Mouse (Mus musculus) gastrocnemius, adult 8-10 months (tissue): Measurements from ENCODE around the gene Psmc1. TPM values are rescaled to one million over a fixed set of nuclear protein-coding genes. Genes with fewer than 3 reads are reported as not detected.

Experiments
- DNase-seq, 2 experiments: peaks; one replicate each; pipeline ENCODE4 v3.0.0; 2022; ENCODE audit warnings: low spot score in 2 of 2
- total RNA-seq, 4 experiments: library from RNA; stranded (reverse); gene quantifications; 2 replicates each; pipeline ENCODE4 v1.2.4; 2022

Psmc1 gene
- total RNA-seq, 4 experiments from 2014 or later = 142 to 173 (median 149) TPM

- DNase-seq = no peak
Measured at GRCm38 (mm10) chr12:100124913-100125798, 15.2 kb downstream of the Psmc1 start.

DNA sequence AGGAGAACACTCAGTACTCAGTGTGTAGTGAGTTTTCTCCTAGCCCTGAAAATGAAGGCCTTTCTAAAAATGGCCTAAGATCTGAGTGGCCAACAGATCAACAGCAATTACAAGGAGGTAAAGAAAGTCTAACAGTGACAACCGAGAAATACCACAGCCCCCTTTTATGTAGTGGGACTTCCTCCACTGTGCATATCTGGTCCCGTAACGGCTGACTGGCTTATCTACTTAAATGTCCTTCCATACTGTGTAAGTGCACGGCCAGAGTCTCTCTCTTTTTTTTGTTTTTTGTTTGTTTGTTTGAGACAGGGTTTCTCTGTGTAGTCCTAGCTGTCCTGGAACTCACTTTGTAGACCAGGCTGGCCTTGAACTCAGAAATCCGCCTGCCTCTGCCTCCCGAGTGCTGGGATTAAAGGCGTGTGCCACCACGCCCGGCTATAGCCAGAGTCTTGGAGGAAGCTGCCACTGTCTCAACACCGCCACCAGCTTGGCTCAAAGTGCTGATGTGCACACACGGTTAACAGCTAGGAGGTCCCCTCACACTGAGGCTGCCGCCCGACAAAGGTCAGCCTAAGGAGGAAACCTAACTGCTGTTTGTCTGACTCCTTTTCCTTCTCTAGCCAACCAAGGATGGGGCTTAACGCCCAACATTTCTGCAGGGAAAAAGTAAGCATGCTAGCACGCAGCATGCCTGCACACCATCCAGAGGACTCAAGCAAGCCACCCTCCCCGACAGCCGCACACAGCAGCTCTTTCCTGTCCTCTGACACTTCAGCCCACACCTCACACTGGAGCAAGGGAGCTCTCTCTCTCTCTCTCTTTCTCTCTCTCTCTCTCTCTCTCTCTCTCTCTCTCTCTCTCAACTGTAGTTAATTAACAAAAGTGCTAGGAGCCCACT lies 17.3 kb downstream of the Psmc1 start:
- DNase-seq = no peak

DNA sequence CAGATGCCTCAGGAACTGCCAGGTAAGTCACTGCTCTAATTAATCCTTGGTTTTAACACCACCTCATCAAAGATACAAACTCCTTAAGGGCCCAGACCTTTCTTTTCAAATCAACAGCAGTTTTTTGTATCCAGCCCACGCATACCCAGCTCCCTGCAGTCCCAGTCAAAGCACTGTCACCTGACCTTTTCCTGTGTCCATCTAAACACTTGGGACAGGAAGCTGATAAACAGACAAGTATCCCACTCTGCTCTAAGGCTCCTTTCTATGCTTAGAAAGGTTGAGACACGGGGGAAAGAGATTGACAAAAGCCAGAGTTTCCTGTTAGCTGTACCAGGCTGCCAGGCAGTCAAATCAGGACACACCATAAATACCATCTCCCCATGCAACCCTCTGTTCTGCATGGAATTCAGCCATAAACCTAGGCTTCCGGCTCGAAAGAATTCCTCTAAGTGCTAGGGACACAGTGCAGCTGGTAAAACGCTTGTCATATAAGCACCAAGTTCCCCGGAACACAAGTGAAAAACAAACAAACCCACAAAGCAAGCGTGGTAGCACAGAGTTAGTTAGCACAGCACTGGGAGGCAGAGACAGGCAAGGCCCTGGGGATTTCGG lies 18.0 kb downstream of the Psmc1 start:
- DNase-seq = no peak

GRCm38 (mm10) chr12:100128522-100128921 lies 18.6 kb downstream of the Psmc1 start:
- no peak for DNase-seq

- DNase-seq = no peak
Measured at GRCm38 (mm10) chr12:100128961-100129360, 19.0 kb downstream of the Psmc1 start.

DNA sequence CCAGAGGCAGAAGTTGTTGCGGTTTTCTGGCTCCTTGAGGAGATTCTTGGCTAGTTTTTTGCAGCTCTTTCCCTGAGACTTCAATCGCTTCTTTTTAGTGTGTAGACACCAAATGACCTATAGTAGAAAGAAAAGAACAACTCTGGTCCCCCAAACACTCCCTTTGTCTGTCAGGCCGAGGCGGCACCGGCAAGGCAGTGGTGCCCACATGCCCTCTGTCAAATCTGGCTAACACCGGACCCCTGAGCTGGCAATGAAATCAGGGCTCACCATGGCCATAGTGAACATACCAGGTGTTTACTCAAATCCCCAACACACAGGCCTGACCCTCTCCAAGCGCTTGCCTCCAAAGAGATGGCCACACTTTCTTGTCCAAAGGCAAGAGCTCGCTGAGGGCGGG lies 21.2 kb downstream of the Psmc1 start:
- no peak for DNase-seq

- DNase-seq = peak; percentile 32 to 34
Measured at GRCm38 (mm10) chr12:100131655-100132054, 21.7 kb downstream of the Psmc1 start.

- DNase-seq = no peak
Measured at GRCm38 (mm10) chr12:100134395-100134936, 24.5 kb downstream of the Psmc1 start.

- no peak for DNase-seq
Measured at GRCm38 (mm10) chr12:100135117-100135516, 25.2 kb downstream of the Psmc1 start.

GRCm38 (mm10) chr12:100142848-100143523 lies 33.0 kb downstream of the Psmc1 start:
- DNase-seq = no peak

DNA sequence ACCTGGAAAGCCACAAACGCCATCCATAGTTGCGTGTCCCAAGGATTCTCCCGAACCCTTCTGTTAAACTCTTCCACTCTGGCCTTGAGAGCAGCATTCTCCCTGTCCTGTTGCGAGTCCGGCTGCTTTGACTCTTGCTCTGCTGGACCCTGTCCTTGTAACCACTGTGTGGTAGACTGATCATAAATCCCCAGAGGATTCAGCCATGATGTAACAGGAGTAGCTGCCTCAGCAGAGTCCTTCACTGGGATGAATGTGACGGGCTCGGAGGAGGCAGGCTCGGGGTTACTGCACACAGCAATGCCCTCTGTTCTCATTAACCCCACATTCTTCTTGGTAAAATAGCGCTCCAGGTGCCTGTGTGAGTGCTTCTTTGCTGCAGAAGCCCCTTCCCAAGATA lies 33.8 kb downstream of the Psmc1 start:
- no peak for DNase-seq

GRCm38 (mm10) chr12:100144269-100144668 lies 34.3 kb downstream of the Psmc1 start:
- no peak for DNase-seq

- DNase-seq = no peak
Measured at GRCm38 (mm10) chr12:100152466-100152865, 42.5 kb downstream of the Psmc1 start.

DNA sequence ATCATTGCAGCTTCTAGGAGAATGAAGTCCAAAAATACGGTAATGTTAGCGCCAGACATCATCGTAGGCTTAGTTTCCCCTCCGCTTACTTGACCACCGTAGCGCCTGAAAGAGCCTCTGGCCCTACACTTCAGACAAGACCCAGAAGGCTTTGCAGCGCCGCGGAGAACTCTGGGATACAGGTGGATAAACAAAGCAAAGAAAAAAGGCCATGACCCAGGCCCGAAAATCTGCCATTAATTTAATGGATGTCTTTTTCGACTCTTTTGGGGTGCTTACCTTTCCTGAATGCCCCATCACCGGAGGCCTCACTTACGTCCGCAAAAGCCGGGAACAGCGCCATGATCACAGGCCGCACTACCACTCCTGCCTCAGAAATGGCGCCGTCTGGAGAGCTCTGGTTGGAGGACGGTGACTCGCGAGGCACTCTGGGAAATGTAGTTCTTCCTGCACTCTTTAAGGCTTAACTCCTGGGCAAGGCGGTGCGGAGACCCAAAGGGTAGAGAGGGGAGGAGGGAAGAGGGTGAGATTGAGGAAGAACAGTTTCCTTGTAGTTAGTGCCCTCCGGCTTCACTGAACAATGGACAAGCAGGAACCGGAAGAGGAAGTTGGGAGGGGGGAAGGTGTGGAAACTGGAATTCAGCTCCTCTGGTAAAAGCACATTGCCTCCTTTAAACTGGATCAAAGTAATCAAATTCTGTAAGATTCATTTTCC lies 49.5 kb downstream of the Psmc1 start, which contains the start of gene Nrde2:
Gene Nrde2, minus strand, starts transcription at position 393 of the 715 bp plus-strand sequence.
- peak; percentile 79 to 82 for DNase-seq

DNA sequence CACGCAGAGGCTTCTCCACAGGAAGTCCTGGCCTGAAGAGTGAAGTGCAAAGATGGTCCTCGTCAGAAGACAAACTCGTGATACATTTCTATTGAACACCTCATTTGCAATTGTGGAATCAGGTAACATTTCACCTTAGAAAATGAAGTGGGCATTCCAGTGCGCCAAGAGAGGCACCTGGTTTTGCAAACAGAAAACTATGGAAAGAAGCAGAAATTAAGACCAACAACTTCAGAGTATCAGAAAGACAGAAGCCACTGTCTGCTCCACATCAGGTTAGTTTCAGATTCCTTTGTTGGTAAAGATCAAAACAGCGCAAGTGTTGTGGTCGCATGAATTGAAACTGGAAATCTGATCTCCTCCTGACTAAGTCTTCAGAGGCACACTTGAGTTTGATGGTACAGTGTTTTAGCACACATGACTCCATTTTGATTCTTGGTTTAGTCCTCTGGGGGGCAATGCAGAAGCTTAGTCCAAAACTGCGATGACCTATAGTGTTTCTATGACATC lies 55.1 kb downstream of the Psmc1 start:
- no peak for DNase-seq

DNA sequence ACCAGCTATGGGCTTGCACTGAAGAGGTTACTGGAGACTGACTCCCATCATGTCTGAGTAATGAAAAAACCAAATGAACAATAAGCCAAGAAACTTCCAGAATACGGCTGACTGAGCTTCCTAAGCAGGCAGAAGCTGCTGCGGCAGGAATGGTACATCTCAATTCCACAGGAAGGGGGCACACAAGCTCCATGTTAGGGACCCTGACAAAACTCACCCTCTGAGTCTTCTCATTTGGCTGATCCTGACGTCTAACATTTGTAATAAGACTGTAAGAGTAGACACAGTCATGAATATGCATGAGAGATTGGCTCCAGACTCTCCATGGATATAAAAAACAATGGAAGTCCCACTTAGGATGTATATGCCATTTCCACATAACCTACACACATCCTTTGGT lies 56.2 kb downstream of the Psmc1 start:
- DNase-seq = no peak

DNA sequence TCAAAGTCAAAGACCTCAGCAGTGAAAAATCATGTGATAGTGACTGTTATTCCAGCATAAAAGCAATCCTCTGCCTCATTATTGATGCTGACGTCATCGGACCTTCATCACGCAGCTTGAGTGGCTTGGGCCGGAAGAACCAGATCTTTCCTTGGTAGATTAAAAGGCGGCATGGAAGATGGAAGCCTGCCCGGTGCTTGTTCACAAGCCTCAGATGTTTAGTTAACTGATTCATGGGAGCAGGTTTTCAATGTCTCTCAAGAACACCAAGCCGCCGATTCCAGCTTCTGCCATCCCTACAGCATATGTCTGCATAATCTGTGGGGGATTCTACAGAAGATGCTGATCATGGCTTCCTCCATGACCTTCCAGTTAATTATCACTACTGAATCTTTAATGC lies 57.0 kb downstream of the Psmc1 start:
- DNase-seq = no peak

GRCm38 (mm10) chr12:100167502-100167901 lies 57.5 kb downstream of the Psmc1 start:
- DNase-seq = no peak

DNA sequence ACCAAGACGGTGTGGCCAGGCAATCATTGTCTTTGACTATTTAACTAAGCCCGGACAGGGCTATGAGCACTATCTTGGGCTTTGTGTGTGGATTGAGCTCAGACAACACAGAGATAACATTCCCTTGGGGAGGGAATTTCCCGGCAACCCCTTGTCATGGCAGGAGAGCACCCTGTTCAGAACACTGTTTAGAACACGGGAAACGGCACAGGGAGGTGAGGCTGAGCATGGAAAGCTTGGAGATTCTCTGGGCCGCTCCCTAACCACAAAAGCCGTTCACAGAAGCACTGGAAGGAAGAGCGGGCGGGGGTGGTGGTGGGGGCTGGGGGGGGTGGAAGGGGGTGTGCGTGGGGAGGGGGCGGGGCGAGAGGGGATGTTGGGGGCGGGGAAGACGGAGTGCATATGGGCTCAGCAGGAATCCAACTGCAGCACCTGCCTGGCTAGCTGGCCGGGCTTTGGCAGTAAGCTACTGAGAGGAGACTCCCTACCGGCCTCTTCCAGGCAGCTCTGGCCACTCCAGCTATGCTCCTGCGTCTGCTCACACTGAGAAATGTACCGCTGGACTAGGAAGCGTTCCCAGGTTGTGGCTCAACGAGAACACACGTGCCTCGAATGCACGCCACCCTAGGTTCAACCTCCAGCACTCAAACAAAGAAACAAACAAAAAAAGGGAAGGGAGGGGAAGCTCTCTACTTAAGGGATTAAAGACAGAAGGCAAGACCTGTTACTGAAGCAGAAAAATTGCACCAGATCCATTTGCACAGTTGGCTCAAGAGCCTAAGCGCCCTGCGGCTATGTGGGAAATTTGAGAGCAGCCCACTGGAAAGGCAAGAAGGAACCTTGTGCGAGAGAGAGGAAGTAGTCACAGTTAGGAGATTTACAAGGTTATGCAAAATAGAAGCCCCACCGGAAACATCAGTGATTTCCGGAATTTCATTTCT lies 58.2 kb downstream of the Psmc1 start:
- DNase-seq = peak; percentile 5 to 13
